Mouse (Mus musculus): ENCODE data around the gene Gm5150. TPM values are rescaled to one million over a fixed set of nuclear protein-coding genes. Genes with fewer than 3 reads are reported as not detected.

Gene Gm5150
- polyA plus RNA-seq, 1 experiment from 2014 or later: not detected

Small RNA genes within 50 kb of the gene (microRNA-seq; reads per million reads assigned to microRNA genes)
- gene Gm24694: not detected

Other genes starting within 250 kb of the Gm5150 start
- not detected in 2 replicates for gene Sirpb1c, start 157.9 kb downstream of the Gm5150 start, polyA plus RNA-seq (2015; fragmentation: Nextera tagmentation; extraction: Ambion mirVana)

All from neural tube, embryonic 13.5 days (tissue).